Mouse (Mus musculus) MEL (cell line): Measurements from ENCODE around the gene Shoc2. TPM values are rescaled to one million over a fixed set of nuclear protein-coding genes. Genes with fewer than 3 reads are reported as not detected.

Experiments used
- DNase-seq: peaks from one replicate; pipeline ENCODE4 v3.0.0; 2011; ENCODE audit warnings: low read depth, low spot score
- H3K27ac ChIP-seq: 2 replicates; pipeline ENCODE4 v1.5.1; 2012; ENCODE audit warnings: low read depth, mild to moderate bottlenecking, control low read depth, low read length, moderate library complexity; ENCODE audit not compliant: control insufficient read depth
- H3K27me3 ChIP-seq, 2 experiments: fragments of 150-350 bp in 1 of 2; sonication (generic) in 1 of 2; 2 replicates each; pipeline ENCODE4 v1.6.1; 2012; ENCODE audit warnings: low read length in 2 of 2, mild to moderate bottlenecking in 2 of 2, improper control_type of control experiment in 1 of 2, moderate library complexity in 1 of 2; ENCODE audit not compliant: insufficient read depth in 2 of 2, control insufficient read depth in 1 of 2
- H3K36me3 ChIP-seq, 2 experiments: 2 replicates each; pipeline ENCODE4 v1.6.1; 2012 to 2014; ENCODE audit warnings: low read length in 2 of 2, improper control_type of control experiment in 1 of 2, inconsistent platforms in 1 of 2, mild to moderate bottlenecking in 1 of 2; ENCODE audit not compliant: insufficient read depth in 2 of 2, control insufficient read depth in 1 of 2
- H3K4me1 ChIP-seq, 2 experiments: fragments of 150-350 bp in 1 of 2; sonication (generic) in 1 of 2; 2 replicates each; pipeline ENCODE4 v1.6.1; 2012; ENCODE audit warnings: low read length in 2 of 2, improper control_type of control experiment in 1 of 2, mild to moderate bottlenecking in 1 of 2; ENCODE audit not compliant: insufficient read depth in 2 of 2, control insufficient read depth in 1 of 2
- H3K4me3 ChIP-seq, 2 experiments: fragments of 150-350 bp in 1 of 2; sonication (generic) in 1 of 2; 2 replicates each; pipeline ENCODE4 v1.5.1; 2012; ENCODE audit warnings: low read depth in 2 of 2, low read length in 2 of 2, mild to moderate bottlenecking in 2 of 2, moderate library complexity in 2 of 2, control low read depth in 1 of 2, improper control_type of control experiment in 1 of 2; ENCODE audit not compliant: control insufficient read depth in 1 of 2, insufficient read depth in 1 of 2
- H3K79me2 ChIP-seq: 2 replicates; pipeline ENCODE4 v1.6.1; 2012; ENCODE audit warnings: mild to moderate bottlenecking, low read length, moderate library complexity; ENCODE audit not compliant: control insufficient read depth, poor library complexity, insufficient read depth
- H3K9ac ChIP-seq: 2 replicates; pipeline ENCODE4 v1.6.1; 2012; ENCODE audit warnings: low read depth, mild to moderate bottlenecking, control low read depth, low read length, moderate library complexity; ENCODE audit not compliant: control insufficient read depth, poor library complexity, severe bottlenecking
- H3K9me3 ChIP-seq: fragments of 150-350 bp; sonication (generic); replicated peaks from 2 replicates; pipeline ENCODE4 v1.6.1; 2012; ENCODE audit warnings: mild to moderate bottlenecking, low read length, improper control_type of control experiment, moderate library complexity; ENCODE audit not compliant: insufficient read depth
- CTCF ChIP-seq, 3 experiments: IDR thresholded peaks in 2 of 3; conservative IDR thresholded peaks in 1 of 3; 2 replicates each; pipeline ENCODE4 v1.5.1; 2011 to 2012; ENCODE audit warnings: low read length in 3 of 3, low read depth in 2 of 3, mild to moderate bottlenecking in 2 of 3, improper control_type of control experiment in 1 of 3, inconsistent platforms in 1 of 3, mixed read lengths in 1 of 3, moderate library complexity in 1 of 3; ENCODE audit not compliant: control insufficient read depth in 1 of 3, insufficient read depth in 1 of 3, poor library complexity in 1 of 3, severe bottlenecking in 1 of 3
- E2F4 ChIP-seq: IDR thresholded peaks from 2 replicates; pipeline ENCODE4 v1.6.1; 2011; ENCODE audit warnings: low read depth, low read length, improper control_type of control experiment, borderline replicate concordance
- GABPA ChIP-seq: IDR thresholded peaks from 2 replicates; pipeline ENCODE4 v1.6.1; 2012; ENCODE audit warnings: low read depth, mild to moderate bottlenecking, inconsistent platforms, low read length, improper control_type of control experiment, moderate library complexity
- GATA1 ChIP-seq: IDR thresholded peaks from 2 replicates; pipeline ENCODE4 v1.6.1; 2011; ENCODE audit warnings: low read depth, low read length, improper control_type of control experiment
- KAT2A ChIP-seq: conservative IDR thresholded peaks from 2 replicates; pipeline ENCODE4 v1.6.1; 2012; ENCODE audit warnings: low read depth, low read length, improper control_type of control experiment, inconsistent platforms
- MAFK ChIP-seq: IDR thresholded peaks from 2 replicates; pipeline ENCODE4 v1.6.1; 2011; ENCODE audit warnings: low read depth, mild to moderate bottlenecking, low read length, improper control_type of control experiment, borderline replicate concordance
- MXI1 ChIP-seq: IDR thresholded peaks from 2 replicates; pipeline ENCODE4 v1.6.1; 2011; ENCODE audit warnings: mild to moderate bottlenecking, low read depth, low read length, improper control_type of control experiment
- NRF1 ChIP-seq: IDR thresholded peaks from 2 replicates; pipeline ENCODE4 v1.6.1; 2014; ENCODE audit warnings: low read depth, mild to moderate bottlenecking, inconsistent platforms, low read length, improper control_type of control experiment, moderate library complexity; ENCODE audit not compliant: poor library complexity, insufficient read depth, severe bottlenecking
- RAD21 ChIP-seq: IDR thresholded peaks from 2 replicates; pipeline ENCODE4 v1.6.1; 2011; ENCODE audit warnings: mild to moderate bottlenecking, low read depth, low read length, improper control_type of control experiment
- SIN3A ChIP-seq: IDR thresholded peaks from 2 replicates; pipeline ENCODE4 v1.6.1; 2012; ENCODE audit warnings: low read length, improper control_type of control experiment, inconsistent platforms
- SMC3 ChIP-seq: IDR thresholded peaks from 2 replicates; pipeline ENCODE4 v1.6.1; 2011; ENCODE audit warnings: low read depth, low read length, improper control_type of control experiment
- USF1 ChIP-seq: IDR thresholded peaks from 2 replicates; pipeline ENCODE4 v1.6.1; 2014; ENCODE audit warnings: low read depth, mild to moderate bottlenecking, inconsistent platforms, low read length, improper control_type of control experiment, moderate library complexity
- USF2 ChIP-seq, 2 experiments: IDR thresholded peaks; 2 replicates each; pipeline ENCODE4 v1.6.1; 2011 to 2012; ENCODE audit warnings: improper control_type of control experiment in 2 of 2, low read length in 2 of 2, borderline replicate concordance in 1 of 2, inconsistent platforms in 1 of 2, low read depth in 1 of 2, mild to moderate bottlenecking in 1 of 2; ENCODE audit not compliant: insufficient read depth in 1 of 2
- ZC3H11A ChIP-seq: IDR thresholded peaks from 2 replicates; pipeline ENCODE4 v1.6.1; 2012; ENCODE audit warnings: low read depth, mild to moderate bottlenecking, inconsistent platforms, low read length, improper control_type of control experiment
- ZNF384 ChIP-seq: IDR thresholded peaks from 2 replicates; pipeline ENCODE4 v1.6.1; 2012; ENCODE audit warnings: low read depth, mild to moderate bottlenecking, inconsistent platforms, low read length, improper control_type of control experiment
- polyA plus RNA-seq, 2 experiments: library from polyadenylated mRNA; stranded (reverse) in 1 of 2; unstranded in 1 of 2; fragments of >175 nt in 1 of 2; fragments of >200 nt in 1 of 2; gene quantifications; 2 replicates each; pipeline versions ENCODE4 v1.2.1 to v1.2.4; 2012; ENCODE audit warnings: low replicate concordance in 2 of 2, low read depth in 1 of 2; ENCODE audit not compliant: insufficient read length in 2 of 2, insufficient read depth in 1 of 2, missing spikeins in 1 of 2
- total RNA-seq: library from RNA; depleted of rRNA; stranded (reverse); fragments of 300-350 nt; gene quantifications from 2 replicates; pipeline ENCODE4 v1.2.3, GENCODE M21; 2012

Shoc2 gene
- total and polyA plus RNA-seq, 3 experiments = 33.4 to 55.6 TPM; not detected in 1

GRCm38 (mm10) chr19:53982041-53982440 is 37.9 kb downstream of the Shoc2 start:
- Histone ChIP-seq H3K36me3 (peaks cover 6 to 24% of the 10 kb centered on the region in 2 experiments), H3K9ac (no peak overlapping the region), H3K4me1 (peaks cover 12 to 15% of the 10 kb centered on the region in 2 experiments), H3K79me2 (peaks cover 17% of the 10 kb centered on the region; the same call in 1 of the 2 replicates), H3K27me3 (no peaks in the 10 kb centered on the region), H3K9me3 (no peaks in the 10 kb centered on the region), H3K4me3 (peak overlapping the region in 1 of 2 experiments; percentile 7; a peak in 1 of 4 replicates), H3K27ac (no peak overlapping the region)
- peak; percentile 40 for DNase-seq
- TF ChIP-seq NRF1 = no peak
- no peak for TF ChIP-seq USF2 (IDR thresholded peaks at IDR 0.05; ENCODE audit: borderline replicate concordance in 1 of 2, insufficient read depth in 1 of 2, low read depth in 1 of 2, low read length in 2 of 2)
- no peak for TF ChIP-seq GABPA
- peak; percentile 43 for TF ChIP-seq GATA1

DNA sequence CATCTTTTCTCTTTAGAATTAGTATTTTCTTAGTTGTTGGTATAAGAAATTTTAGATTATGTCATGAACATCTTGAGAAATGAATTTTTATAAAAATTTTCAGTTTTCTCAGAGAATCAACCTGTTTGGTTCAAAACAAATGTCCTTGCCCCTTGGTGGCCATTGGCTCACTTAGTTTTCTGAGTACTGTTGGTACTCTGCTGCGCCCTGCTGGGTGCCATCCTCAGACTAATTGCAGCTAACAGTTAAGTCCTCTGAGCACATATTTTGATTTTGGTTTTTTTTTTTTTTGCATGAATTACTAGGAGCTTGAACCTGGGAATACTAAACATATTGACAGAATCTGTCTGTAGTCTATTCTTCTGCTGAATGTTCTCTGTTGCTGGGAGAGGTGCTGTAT is 39.2 kb downstream of the Shoc2 start:
- H3K36me3 ChIP-seq = peaks cover 14 to 24% of the 10 kb centered on the region in 2 experiments
- no peak overlapping the region for H3K9ac ChIP-seq
- no peaks in the 10 kb centered on the region for H3K27me3 ChIP-seq
- no peak overlapping the region for H3K4me3 ChIP-seq
- no peaks in the 10 kb centered on the region for H3K9me3 ChIP-seq
- no peak for TF ChIP-seq E2F4
- no peak for TF ChIP-seq MAFK
- TF ChIP-seq ZC3H11A = 0 out of 2 replicates have a peak, but pooled peaks have one; percentile 13
- TF ChIP-seq KAT2A = no peak
- TF ChIP-seq CTCF (IDR thresholded peaks at IDR 0.05 in 2 of 3, conservative IDR thresholded peaks at IDR 0.05 in 1 of 3; ENCODE audit: control insufficient read depth in 1 of 3, insufficient read depth in 1 of 3, low read depth in 2 of 3, low read length in 3 of 3, poor library complexity in 1 of 3, severe bottlenecking in 1 of 3) = peak in 2 of 3 experiments; percentile 31 to 47; a peak in 4 of 6 replicates
- TF ChIP-seq USF1 = no peak
- TF ChIP-seq ZNF384 = peak; percentile 21; the same call in 1 of the 2 replicates
- TF ChIP-seq MXI1 = no peak
- peak; percentile 50 for TF ChIP-seq SMC3
- TF ChIP-seq RAD21 = peak; percentile 44
- TF ChIP-seq SIN3A = no peak
- no peak for DNase-seq
- H3K79me2 ChIP-seq = peaks cover 20% of the 10 kb centered on the region; the same call in 1 of the 2 replicates
- H3K4me1 ChIP-seq = peaks cover 12 to 15% of the 10 kb centered on the region in 2 experiments
- H3K27ac ChIP-seq = no peak overlapping the region
